8 mouse cellular contexts compared by ENCODE assay signal in the genomic region with DNA sequence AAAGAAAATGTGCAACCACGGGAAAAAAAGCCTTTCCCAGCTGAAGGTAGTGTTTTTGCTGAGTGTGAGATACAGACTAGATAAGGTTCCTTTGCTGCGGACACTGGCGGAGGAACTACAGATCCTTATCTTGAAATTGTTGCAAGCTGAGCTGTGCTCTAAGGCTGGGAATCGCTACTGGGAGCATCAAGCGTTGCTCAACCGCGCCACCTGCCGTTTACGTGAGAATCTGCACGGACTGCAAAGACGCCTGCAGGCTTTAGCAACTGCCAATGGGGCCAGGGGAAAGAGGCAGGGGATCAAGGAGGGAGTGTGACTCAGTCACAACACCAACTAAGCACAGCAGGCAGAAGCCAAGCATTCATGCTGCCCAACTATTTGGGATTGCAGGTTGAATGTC.
DNase-seq lines count a peak whose midpoint lies in the region; ATAC-seq and TF ChIP-seq lines count a peak whose summit lies in the region.

No protein-coding gene starts in this region.

- intact Hi-C loops in left cerebral cortex, postnatal 36 days (cut with DNase I): loop anchor here (1.0 to 2.0 kb wide), 3 partner anchors 102 to 272 kb away; no protein-coding TSS in a partner anchor

- peak; percentile 81 to 94 for DNase-seq in adrenal gland, adult (ENCODE audit: inconsistent age in 2 of 2, low spot score in 1 of 2)
- DNase-seq in gonadal fat pad, adult 2 months (ENCODE audit: low read depth): peak; percentile 24
- DNase-seq in left cerebral cortex, postnatal 36 days (ENCODE audit: low spot score in 2 of 2): peak; percentile 69 to 78
- peak; percentile 36 for DNase-seq in spleen, adult 12 weeks (ENCODE audit: low spot score)

- peak; percentile 61 for ATAC-seq in intestine, embryonic 15.5 days
- peak; percentile 56 for ATAC-seq in midbrain, embryonic 13.5 days
- ATAC-seq in erythroblast, adult 5-6 weeks (replicated peaks; ENCODE audit: low FRiP score, poor library complexity, severe bottlenecking): no peak

- no peaks in the 10 kb centered on the region for H3K9me3 ChIP-seq in intestine, embryonic 15.5 days
- H3K9me3 ChIP-seq in midbrain, embryonic 13.5 days: no peaks in the 10 kb centered on the region

- no peak overlapping the region for H3K9ac ChIP-seq in intestine, embryonic 15.5 days
- no peak overlapping the region for H3K9ac ChIP-seq in midbrain, embryonic 13.5 days (replicated peaks)

- no peak for TF ChIP-seq POLR2A in cortical plate, adult 2 months (IDR thresholded peaks at IDR 0.05; ENCODE audit: extremely low read depth, insufficient read depth, low read length)

- peak overlapping the region; percentile 39; the same call in 1 of the 2 replicates for H3K4me2 ChIP-seq in intestine, embryonic 15.5 days (replicated peaks)
- H3K4me2 ChIP-seq in midbrain, embryonic 13.5 days (replicated peaks): no peak overlapping the region

- peak; percentile 88 for TF ChIP-seq CTCF in cortical plate, adult 2 months (IDR thresholded peaks at IDR 0.05; ENCODE audit: extremely low read depth, insufficient read depth, low read length)

- H3K27me3 ChIP-seq in intestine, embryonic 15.5 days (replicated peaks): no peaks in the 10 kb centered on the region
- no peaks in the 10 kb centered on the region for H3K27me3 ChIP-seq in midbrain, embryonic 13.5 days

- no peak overlapping the region for H3K27ac ChIP-seq in cortical plate, adult 2 months (ENCODE audit: insufficient read depth, low read length)
- H3K27ac ChIP-seq in intestine, embryonic 15.5 days: no peak overlapping the region
- H3K27ac ChIP-seq in midbrain, embryonic 13.5 days: no peak overlapping the region

- peaks cover 2% of the 10 kb centered on the region; the same call in 1 of the 2 replicates for H3K4me1 ChIP-seq in cortical plate, adult 2 months (ENCODE audit: control insufficient read depth, insufficient read depth, low read length)
- peaks cover 4% of the 10 kb centered on the region; the same call in 1 of the 2 replicates for H3K4me1 ChIP-seq in intestine, embryonic 15.5 days (replicated peaks)
- H3K4me1 ChIP-seq in midbrain, embryonic 13.5 days (replicated peaks): peaks cover 34% of the 10 kb centered on the region

- no peaks in the 10 kb centered on the region for H3K36me3 ChIP-seq in intestine, embryonic 15.5 days
- H3K36me3 ChIP-seq in midbrain, embryonic 13.5 days: no peaks in the 10 kb centered on the region

- WGBS in intestine, embryonic 15.5 days: 0% methylated on average over 11 of the region's 11 CpGs
- under 1% methylated on average over 11 of the region's 11 CpGs for WGBS in midbrain, embryonic 13.5 days

- no peak overlapping the region for H3K4me3 ChIP-seq in cortical plate, adult 2 months (ENCODE audit: insufficient read depth, low read length)
- no peak overlapping the region for H3K4me3 ChIP-seq in intestine, embryonic 15.5 days (replicated peaks)
- no peak overlapping the region for H3K4me3 ChIP-seq in midbrain, embryonic 13.5 days (replicated peaks)

Comparison
In these comparisons a context has a peak if more than half of its experiments do, and no peak if none do; other contexts are left out.
1. DNase-seq: peak in every context shown above with its lines; median percentile 88 in adrenal gland, adult; 74 in left cerebral cortex, postnatal 36 days; 36 in spleen, adult 12 weeks; 24 in gonadal fat pad, adult 2 months.